Mouse (Mus musculus): ENCODE data around the gene Lce3c. TPM values are rescaled to one million over a fixed set of nuclear protein-coding genes. Genes with fewer than 3 reads are reported as not detected.

The Lce3c gene
- not detected in 2 replicates for polyA plus RNA-seq (2012; rRNA removed)

DNA sequence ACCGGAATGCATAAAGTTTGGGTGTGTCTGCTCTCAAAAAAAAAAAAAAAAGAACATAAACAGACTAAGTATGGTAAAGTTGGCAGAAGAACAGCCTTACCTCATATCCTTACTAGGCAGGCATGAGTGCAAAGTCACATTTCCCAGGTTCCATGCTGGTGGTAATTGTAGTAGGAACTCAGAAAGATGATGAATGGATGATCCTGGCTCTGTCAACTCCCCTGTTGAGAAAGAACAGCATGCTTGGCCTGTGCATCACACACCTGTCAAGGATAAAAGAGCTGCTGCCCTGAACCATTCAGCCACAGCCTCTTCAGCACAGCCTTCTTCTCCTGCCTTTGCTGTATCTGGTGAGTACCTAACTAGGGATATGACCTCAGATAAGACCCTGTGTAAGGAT is at the start of gene Lce3c:
TSS of gene Lce3c (plus strand) at position 301 of the 400 bp plus-strand sequence.

DNA sequence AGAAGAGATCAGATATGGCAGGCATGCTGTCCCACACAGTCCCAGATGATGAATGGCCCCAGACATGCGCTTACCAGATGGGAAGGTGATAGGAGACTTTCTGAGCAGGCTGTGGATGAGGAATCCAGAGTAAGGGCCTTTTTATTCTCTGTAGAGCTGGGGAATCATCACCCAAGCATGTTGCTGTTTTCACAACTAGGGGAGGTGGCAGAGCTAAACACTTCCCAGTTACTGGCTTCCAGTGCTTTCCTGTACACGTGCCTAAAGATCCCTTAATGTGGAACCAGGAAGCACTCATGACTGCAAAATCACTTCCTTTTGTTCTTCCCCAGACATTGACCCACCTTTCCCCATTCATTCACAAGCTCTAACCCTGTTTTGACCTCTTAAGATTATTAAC is 18.2 kb upstream of the Lce3c start, which contains the start of gene Lce3a:
TSS of gene Lce3a (minus strand) at position 101 of the 400 bp plus-strand sequence.

DNA sequence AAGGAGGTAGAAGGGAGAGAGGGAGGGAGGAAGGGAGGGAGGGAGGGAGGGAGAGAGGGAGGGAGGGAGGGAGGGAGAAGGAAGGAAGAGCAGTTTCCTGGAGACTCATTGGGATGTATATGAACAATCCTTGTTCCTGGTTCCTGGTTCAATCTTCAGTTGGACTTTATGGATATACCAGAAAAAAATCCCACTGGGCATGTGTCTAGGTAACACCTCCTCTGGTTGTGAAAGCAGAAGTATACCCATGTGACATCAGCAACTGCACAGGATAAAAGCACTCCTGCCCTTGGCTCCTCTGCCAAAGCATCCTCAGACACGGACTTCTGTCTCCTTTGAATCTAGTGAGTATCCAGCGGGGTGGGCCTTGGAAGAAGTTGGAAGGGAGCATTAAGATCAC is 11.6 kb upstream of the Lce3c start, which contains the start of gene Lce3b:
TSS of gene Lce3b (plus strand) at position 301 of the 400 bp plus-strand sequence.

DNA sequence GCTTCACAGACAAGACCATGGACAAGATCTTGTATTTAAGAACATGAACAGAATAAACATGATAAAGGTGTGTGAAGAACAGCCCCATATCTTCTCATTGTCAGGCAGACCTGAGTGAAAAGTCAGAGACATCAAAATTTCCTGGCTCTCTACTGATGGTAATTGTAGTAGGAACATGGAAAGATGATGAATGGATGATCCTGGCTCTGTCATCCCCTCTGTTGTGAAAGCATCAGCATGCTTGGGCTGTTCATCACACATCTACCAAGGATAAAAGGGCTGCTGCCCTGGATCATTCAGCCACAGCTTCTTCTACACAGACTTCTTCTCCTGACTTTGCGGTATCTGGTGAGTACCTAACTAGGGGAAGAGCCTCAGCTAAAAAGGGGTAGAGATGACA is 12.8 kb downstream of the Lce3c start, which contains the start of gene Lce3d:
TSS of gene Lce3d (plus strand) at position 301 of the 400 bp plus-strand sequence.

DNA sequence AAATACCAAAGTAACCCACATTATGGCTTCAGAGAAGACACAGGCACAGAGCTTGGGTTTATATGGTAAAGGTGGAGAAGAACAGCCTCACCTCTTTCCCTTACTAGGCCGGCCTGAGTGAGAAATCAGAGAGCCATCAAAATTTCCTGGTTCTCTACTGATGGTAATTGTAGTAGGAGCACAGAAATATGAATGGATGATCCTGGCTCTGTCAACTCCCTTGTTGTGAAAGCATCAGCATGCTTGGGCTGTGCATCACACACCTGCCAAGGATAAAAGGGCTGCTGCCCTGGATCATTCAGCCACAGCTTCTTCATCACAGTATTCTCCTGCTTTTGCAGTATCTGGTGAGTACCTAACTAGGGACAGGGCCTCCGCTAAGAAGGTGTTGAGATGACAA is 22.5 kb downstream of the Lce3c start, which contains the start of gene Lce3e:
TSS of gene Lce3e (plus strand) at position 301 of the 400 bp plus-strand sequence.

DNA sequence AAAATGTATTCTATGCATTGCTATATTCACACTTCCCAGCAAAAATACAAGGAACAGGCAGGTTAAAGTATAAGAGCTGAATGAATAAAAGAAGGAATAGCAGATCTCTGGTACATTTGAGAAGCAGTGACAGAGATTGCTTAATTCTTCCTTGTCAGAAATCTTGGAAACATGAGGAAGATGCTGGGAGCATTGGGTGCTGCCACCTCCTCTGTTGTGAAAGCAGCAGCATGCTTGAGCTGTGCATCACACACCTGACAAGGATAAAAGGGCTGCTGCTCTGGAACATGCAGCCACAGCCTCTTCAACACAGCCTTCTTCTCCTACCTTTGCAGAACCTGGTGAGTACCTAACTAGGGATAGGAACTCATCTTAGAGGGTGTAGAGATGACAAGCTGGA is 47.6 kb downstream of the Lce3c start, which contains the start of gene Lce3f:
TSS of gene Lce3f (plus strand) at position 301 of the 400 bp plus-strand sequence.

Other genes with a start within 250 kb of the Lce3c start
- gene Lce1e, start 235.4 kb upstream of the Lce3c start, polyA plus RNA-seq (2012; rRNA removed) = not detected in 2 replicates
- not detected in 2 replicates for gene Lce1f, start 224.1 kb upstream of the Lce3c start, polyA plus RNA-seq (2012; rRNA removed)
- gene Gm38119, start 205.4 kb upstream of the Lce3c start, polyA plus RNA-seq (2012; rRNA removed) = not detected in 2 replicates
- gene Lce1g, start 192.1 kb upstream of the Lce3c start, polyA plus RNA-seq (2012; rRNA removed) = not detected in 2 replicates
- gene Lce1h, start 179.4 kb upstream of the Lce3c start, polyA plus RNA-seq (2012; rRNA removed) = not detected in 2 replicates
- gene Lce1i, start 165.6 kb upstream of the Lce3c start, polyA plus RNA-seq (2012; rRNA removed) = not detected in 2 replicates
- not detected in 2 replicates for gene Lce1j, start 154.0 kb upstream of the Lce3c start, polyA plus RNA-seq (2012; rRNA removed)
- gene Lce1k, start 136.6 kb upstream of the Lce3c start, polyA plus RNA-seq (2012; rRNA removed) = not detected in 2 replicates
- not detected in 2 replicates for gene Kprp, start 117.2 kb upstream of the Lce3c start, polyA plus RNA-seq (2012; rRNA removed)
- not detected in 2 replicates for gene Lce1l, start 93.2 kb upstream of the Lce3c start, polyA plus RNA-seq (2012; rRNA removed)
- gene 2310050C09Rik, start 74.3 kb upstream of the Lce3c start, polyA plus RNA-seq (2012; rRNA removed) = not detected in 2 replicates
- gene Lce3a, start 18.3 kb upstream of the Lce3c start, polyA plus RNA-seq (2012; rRNA removed) = not detected in 2 replicates
- not detected in 2 replicates for gene Lce3b, start 11.5 kb upstream of the Lce3c start, polyA plus RNA-seq (2012; rRNA removed)
- gene Lce3d, start 12.9 kb downstream of the Lce3c start, polyA plus RNA-seq (2012; rRNA removed) = not detected in 2 replicates
- not detected in 2 replicates for gene Lce3e, start 22.6 kb downstream of the Lce3c start, polyA plus RNA-seq (2012; rRNA removed)
- not detected in 2 replicates for gene Lce3f, start 47.7 kb downstream of the Lce3c start, polyA plus RNA-seq (2012; rRNA removed)
- 0.14 and 0.15 TPM in 2 replicates for gene Crct1, start 71.2 kb downstream of the Lce3c start, polyA plus RNA-seq (2012; rRNA removed)
- not detected in 2 replicates for gene Lce1m, start 74.6 kb downstream of the Lce3c start, polyA plus RNA-seq (2012; rRNA removed)
- gene Gm4858, start 124.3 kb downstream of the Lce3c start, polyA plus RNA-seq (2012; rRNA removed) = not detected in 2 replicates
- gene Crnn, start 200.3 kb downstream of the Lce3c start, polyA plus RNA-seq (2012; rRNA removed) = not detected in 2 replicates

Data from central nervous system, embryonic 11.5 days (tissue).